Mouse (Mus musculus) hindbrain, embryonic 12.5 days (tissue): ENCODE data around the gene Cfap74. TPM values are rescaled to one million over a fixed set of nuclear protein-coding genes. Genes with fewer than 3 reads are reported as not detected.
A peak's percentile ranks its signal among the peaks of the same experiment; 100 is the strongest.
"Not testable (repeated sequence)": the region's sequence is repeated elsewhere in the genome, so short reads cannot be mapped to it uniquely, and the experiment has no call there.

Experiments used
- ATAC-seq: fragments of 200-750 bp; cut with Nextera tagmentation; 2 replicates; pipeline ENCODE4 v1.8.0; 2017; ENCODE audit warnings: moderate TSS enrichment; ENCODE audit not compliant: low FRiP score
- H3K27ac ChIP-seq: fragments of 300-500 bp; sonication (generic); 2 replicates; pipeline ENCODE4 v1.5.1; 2016; ENCODE audit warnings: mild to moderate bottlenecking
- H3K27me3 ChIP-seq: fragments of 300-500 bp; sonication (generic); 2 replicates; pipeline ENCODE4 v1.6.1; 2016; ENCODE audit warnings: mild to moderate bottlenecking
- H3K36me3 ChIP-seq: fragments of 300-500 bp; sonication (generic); 2 replicates; pipeline ENCODE4 v1.6.1; 2016; ENCODE audit warnings: mild to moderate bottlenecking
- H3K4me1 ChIP-seq: fragments of 300-500 bp; sonication (generic); 2 replicates; pipeline ENCODE4 v1.6.1; 2016
- H3K4me2 ChIP-seq: fragments of 300-500 bp; sonication (generic); replicated peaks from 2 replicates; pipeline ENCODE4 v1.6.1; 2016; ENCODE audit warnings: mild to moderate bottlenecking
- H3K4me3 ChIP-seq: fragments of 300-500 bp; sonication (generic); 2 replicates; pipeline ENCODE4 v1.5.1; 2016; ENCODE audit warnings: mild to moderate bottlenecking
- H3K9ac ChIP-seq: fragments of 300-500 bp; sonication (generic); 2 replicates; pipeline ENCODE4 v1.6.1; 2016; ENCODE audit warnings: mild to moderate bottlenecking, moderate library complexity
- H3K9me3 ChIP-seq: fragments of 300-500 bp; sonication (generic); replicated peaks from 2 replicates; pipeline ENCODE4 v1.6.1; 2016; ENCODE audit warnings: mild to moderate bottlenecking
- WGBS: fragments of 180-500 bp; shearing (Covaris S2); methylation state at CpG from one replicate; pipeline ENCODE4 v1.1.7; 2016; 5-methylcytosine and 5-hydroxymethylcytosine counted together
- polyA plus RNA-seq: library from polyadenylated mRNA; unstranded; fragments of >200 nt; fragmentation: Nextera tagmentation; extraction: Ambion mirVana; gene quantifications from 2 replicates; pipeline ENCODE4 v1.2.1, GENCODE M21; 2016

The Cfap74 gene
- polyA plus RNA-seq, 1 experiment from 2014 or later = 6.3 TPM

- Histone ChIP-seq H3K4me1 (peaks cover under 1% of the 10 kb centered on the region; the same call in 1 of the 2 replicates), H3K4me2 (no peak overlapping the region), H3K9me3 (no peaks in the 10 kb centered on the region), H3K27me3 (no peaks in the 10 kb centered on the region), H3K27ac (no peak overlapping the region), H3K36me3 (no peaks in the 10 kb centered on the region), H3K9ac (no peak overlapping the region), H3K4me3 (no peak overlapping the region)
- no peak for ATAC-seq
- 94% methylated on average over 11 of the region's 11 CpGs for WGBS
Observed at GRCm38 (mm10) chr4:155413641-155414335, 4.8 kb downstream of the Cfap74 start.

- Histone ChIP-seq H3K27me3 (no peaks in the 10 kb centered on the region), H3K9ac (no peak overlapping the region), H3K27ac (no peak overlapping the region), H3K4me2 (no peak overlapping the region), H3K9me3 (no peaks in the 10 kb centered on the region), H3K4me3 (no peak overlapping the region), H3K4me1 (no peaks in the 10 kb centered on the region), H3K36me3 (0 out of 2 replicates have a peak, but pooled peaks cover 6% of the 10 kb centered on the region)
- 83% methylated on average over 9 of the region's 9 CpGs for WGBS
- no peak for ATAC-seq
Observed at GRCm38 (mm10) chr4:155414656-155415235, 5.8 kb downstream of the Cfap74 start.

GRCm38 (mm10) chr4:155420137-155420536 is 11.1 kb downstream of the Cfap74 start:
- H3K4me1 ChIP-seq = no peaks in the 10 kb centered on the region
- WGBS = 72% methylated on average over 3 of the region's 3 CpGs
- no peak overlapping the region for H3K27ac ChIP-seq
- H3K9me3 ChIP-seq = no peaks in the 10 kb centered on the region
- no peaks in the 10 kb centered on the region for H3K27me3 ChIP-seq
- H3K4me2 ChIP-seq = no peak overlapping the region
- 0 out of 2 replicates have a peak, but pooled peaks cover 6% of the 10 kb centered on the region for H3K36me3 ChIP-seq
- no peak for ATAC-seq
- no peak overlapping the region for H3K4me3 ChIP-seq
- no peak overlapping the region for H3K9ac ChIP-seq

GRCm38 (mm10) chr4:155421412-155422370 is 12.7 kb downstream of the Cfap74 start:
- not testable (repeated sequence) for H3K4me2 ChIP-seq

GRCm38 (mm10) chr4:155423988-155424387 is 15.0 kb downstream of the Cfap74 start:
- no peak overlapping the region for H3K27ac ChIP-seq
- no peaks in the 10 kb centered on the region for H3K4me1 ChIP-seq
- WGBS = 87% methylated on average over 5 of the region's 5 CpGs
- no peak for ATAC-seq
- no peak overlapping the region for H3K4me2 ChIP-seq
- H3K4me3 ChIP-seq = no peak overlapping the region
- no peaks in the 10 kb centered on the region for H3K27me3 ChIP-seq
- 0 out of 2 replicates have a peak overlapping the region, but pooled peaks have one; percentile 19 for H3K9ac ChIP-seq
- no peaks in the 10 kb centered on the region for H3K9me3 ChIP-seq
- H3K36me3 ChIP-seq = 0 out of 2 replicates have a peak, but pooled peaks cover 6% of the 10 kb centered on the region

More at GRCm38 (mm10) chr4:155421412-155422370, 12.7 kb downstream of the Cfap74 start:
- 87% methylated on average over 22 of the region's 30 CpGs for WGBS
- H3K4me1 ChIP-seq, H3K36me3 ChIP-seq, H3K27ac ChIP-seq, H3K9ac ChIP-seq, H3K4me3 ChIP-seq, ATAC-seq, H3K27me3 ChIP-seq, H3K9me3 ChIP-seq: not testable (repeated sequence)

- H3K4me2 ChIP-seq = no peak overlapping the region
Observed at GRCm38 (mm10) chr4:155426272-155426671, 17.3 kb downstream of the Cfap74 start.

GRCm38 (mm10) chr4:155428442-155428841 is 19.5 kb downstream of the Cfap74 start:
- H3K36me3 ChIP-seq = no peaks in the 10 kb centered on the region
- H3K9me3 ChIP-seq = no peaks in the 10 kb centered on the region
- no peaks in the 10 kb centered on the region for H3K27me3 ChIP-seq
- no peaks in the 10 kb centered on the region for H3K4me1 ChIP-seq
- no peak for ATAC-seq
- H3K4me3 ChIP-seq = no peak overlapping the region
- H3K4me2 ChIP-seq = no peak overlapping the region
- H3K27ac ChIP-seq = no peak overlapping the region
- 0 out of 2 replicates have a peak overlapping the region, but pooled peaks have one; percentile 4 for H3K9ac ChIP-seq

More at GRCm38 (mm10) chr4:155426272-155426671, 17.3 kb downstream of the Cfap74 start:
- H3K9me3 ChIP-seq = no peaks in the 10 kb centered on the region
- no peaks in the 10 kb centered on the region for H3K36me3 ChIP-seq
- no peak overlapping the region for H3K27ac ChIP-seq
- 75% methylated on average over 6 of the region's 6 CpGs for WGBS
- no peaks in the 10 kb centered on the region for H3K4me1 ChIP-seq
- no peak for ATAC-seq
- no peak overlapping the region for H3K4me3 ChIP-seq
- H3K27me3 ChIP-seq = no peaks in the 10 kb centered on the region
- H3K9ac ChIP-seq = no peak overlapping the region

- Histone ChIP-seq H3K36me3 (no peaks in the 10 kb centered on the region), H3K4me2 (no peak overlapping the region), H3K9ac (no peak overlapping the region), H3K9me3 (no peaks in the 10 kb centered on the region), H3K27me3 (no peaks in the 10 kb centered on the region), H3K27ac (no peak overlapping the region), H3K4me1 (no peaks in the 10 kb centered on the region), H3K4me3 (no peak overlapping the region)
- ATAC-seq = no peak
- WGBS = 91% methylated on average over 3 of the region's 3 CpGs
Observed at GRCm38 (mm10) chr4:155429202-155429601, 20.2 kb downstream of the Cfap74 start.

GRCm38 (mm10) chr4:155432358-155432757 is 23.4 kb downstream of the Cfap74 start:
- H3K4me2 ChIP-seq = no peak overlapping the region
- H3K27ac ChIP-seq = no peak overlapping the region
- no peak for ATAC-seq
- H3K4me3 ChIP-seq = no peak overlapping the region
- no peak overlapping the region for H3K9ac ChIP-seq
- no peaks in the 10 kb centered on the region for H3K27me3 ChIP-seq
- no peaks in the 10 kb centered on the region for H3K9me3 ChIP-seq
- WGBS = 86% methylated on average over 6 of the region's 6 CpGs
- H3K36me3 ChIP-seq = no peaks in the 10 kb centered on the region
- H3K4me1 ChIP-seq = no peaks in the 10 kb centered on the region

GRCm38 (mm10) chr4:155433993-155434392 is 25.0 kb downstream of the Cfap74 start:
- WGBS = 83% methylated on average over 5 of the region's 5 CpGs
- Histone ChIP-seq H3K4me1 (no peaks in the 10 kb centered on the region), H3K4me3 (no peak overlapping the region), H3K27ac (no peak overlapping the region), H3K36me3 (no peaks in the 10 kb centered on the region), H3K9me3 (no peaks in the 10 kb centered on the region), H3K9ac (no peak overlapping the region), H3K27me3 (no peaks in the 10 kb centered on the region), H3K4me2 (no peak overlapping the region)
- ATAC-seq = no peak

- Histone ChIP-seq H3K4me2 (no peak overlapping the region), H3K27ac (no peak overlapping the region), H3K36me3 (no peaks in the 10 kb centered on the region), H3K4me3 (no peak overlapping the region), H3K27me3 (no peaks in the 10 kb centered on the region), H3K9me3 (no peaks in the 10 kb centered on the region), H3K4me1 (no peaks in the 10 kb centered on the region), H3K9ac (no peak overlapping the region)
- WGBS = 76% methylated on average over 3 of the region's 3 CpGs
- ATAC-seq = no peak
Observed at GRCm38 (mm10) chr4:155442808-155443207, 33.8 kb downstream of the Cfap74 start.

GRCm38 (mm10) chr4:155451597-155451996 is 42.6 kb downstream of the Cfap74 start:
- Histone ChIP-seq H3K9ac (0 out of 2 replicates have a peak overlapping the region, but pooled peaks have one; percentile 23), H3K4me3 (no peak overlapping the region), H3K4me1 (peaks cover 3% of the 10 kb centered on the region; the same call in 1 of the 2 replicates), H3K27me3 (no peaks in the 10 kb centered on the region), H3K27ac (no peak overlapping the region), H3K36me3 (no peaks in the 10 kb centered on the region), H3K4me2 (no peak overlapping the region), H3K9me3 (no peaks in the 10 kb centered on the region)
- ATAC-seq = no peak
- 42% methylated on average over 10 of the region's 10 CpGs for WGBS
